Mouse (Mus musculus) forebrain, postnatal 0 days (tissue): ENCODE measurements around the gene Kras. TPM values are rescaled to one million over a fixed set of nuclear protein-coding genes. Genes with fewer than 3 reads are reported as not detected.
A peak's percentile ranks its signal among the peaks of the same experiment; 100 is the strongest.

ENCODE experiments used
- ATAC-seq: fragments of 200-750 bp; cut with Nextera tagmentation; 2 replicates; pipeline ENCODE4 v1.8.0; 2017; ENCODE audit warnings: mild to moderate bottlenecking, moderate library complexity
- DNase-seq: peaks from one replicate; pipeline ENCODE4 v3.0.0-alpha.2; 2015
- H3K27ac ChIP-seq: fragments of 300-500 bp; sonication (generic); 2 replicates; pipeline ENCODE4 v1.5.1; 2014; ENCODE audit warnings: low read depth, mild to moderate bottlenecking, antibody characterized with exemption, low read length, moderate library complexity, mixed read lengths
- H3K27me3 ChIP-seq: fragments of 300-500 bp; sonication (generic); 2 replicates; pipeline ENCODE4 v1.6.1; 2014; ENCODE audit warnings: mild to moderate bottlenecking, low read length, mixed read lengths; ENCODE audit not compliant: insufficient read depth
- H3K36me3 ChIP-seq: fragments of 300-500 bp; sonication (generic); 2 replicates; pipeline ENCODE4 v1.6.1; 2014; ENCODE audit warnings: mild to moderate bottlenecking, moderate library complexity; ENCODE audit not compliant: insufficient read depth
- H3K4me1 ChIP-seq: fragments of 300-500 bp; sonication (generic); 2 replicates; pipeline ENCODE4 v1.6.1; 2014; ENCODE audit warnings: antibody characterized with exemption; ENCODE audit not compliant: insufficient read depth
- H3K4me2 ChIP-seq: fragments of 300-500 bp; sonication (generic); 2 replicates; pipeline ENCODE4 v1.6.1; 2014; ENCODE audit warnings: low read depth, mild to moderate bottlenecking, moderate library complexity
- H3K4me3 ChIP-seq: fragments of 300-500 bp; sonication (generic); 2 replicates; pipeline ENCODE4 v1.5.1; 2014; ENCODE audit warnings: low read depth, low read length, mixed read lengths
- H3K9ac ChIP-seq: fragments of 300-500 bp; sonication (generic); 2 replicates; pipeline ENCODE4 v1.6.1; 2014; ENCODE audit warnings: mild to moderate bottlenecking
- H3K9me3 ChIP-seq: fragments of 300-500 bp; sonication (generic); 2 replicates; pipeline ENCODE4 v1.6.1; 2016; ENCODE audit warnings: low read length
- CTCF ChIP-seq: sonication (generic); IDR thresholded peaks from 2 replicates; pipeline ENCODE4 v1.5.1; 2016; ENCODE audit warnings: antibody characterized with exemption, control low read depth, low read depth
- WGBS: fragments of 180-500 bp; shearing (Covaris S2); extraction: QIAGEN DNeasy Blood & Tissue Kit; methylation state at CpG from one replicate; pipeline ENCODE4 v1.1.7; 2014; 5-methylcytosine and 5-hydroxymethylcytosine counted together
- polyA plus RNA-seq: library from polyadenylated mRNA; unstranded; fragments of >200 nt; fragmentation: Nextera tagmentation; extraction: Ambion mirVana; gene quantifications from 2 replicates; pipeline ENCODE4 v1.2.1, GENCODE M21; 2015
- total RNA-seq: library from RNA; depleted of rRNA; stranded (reverse); fragments of >200 nt; gene quantifications from 2 replicates; pipeline ENCODE4 v1.2.3, GENCODE M21; 2014; rRNA removed

The Kras gene
- total RNA-seq (41.3 and 47.6 TPM in 2 replicates), polyA plus RNA-seq (82.8 and 92.1 TPM in 2 replicates)

GRCm38 (mm10) chr6:145250185-145250791, at the start of gene Kras:
Gene Kras (minus strand): TSS chr6:145250239.
- WGBS, result under 1% methylated on average over 61 of the region's 83 CpGs
- ATAC-seq (peak; percentile 89), DNase-seq (peak; percentile 96)
- Histone ChIP-seq H3K27me3 (no peaks in the 10 kb centered on the region), H3K9me3 (no peaks in the 10 kb centered on the region), H3K9ac (peak within 1 kb of the TSS; percentile 84), H3K27ac (peak within 1 kb of the TSS; percentile 90), H3K4me2 (peak within 1 kb of the TSS; percentile 80), H3K36me3 (no peaks in the 10 kb centered on the region; the same call in 1 of the 2 replicates), H3K4me1 (peaks cover 12% of the 10 kb centered on the region), H3K4me3 (peak within 1 kb of the TSS; percentile 91)
- TF ChIP-seq CTCF, result no peak

- H3K9ac ChIP-seq, result no peak overlapping the region
- TF ChIP-seq CTCF, result no peak
- H3K4me3 ChIP-seq, result no peak overlapping the region
- H3K27ac ChIP-seq, result no peak overlapping the region
- no peak overlapping the region for H3K4me2 ChIP-seq
- ATAC-seq (no peak), DNase-seq (no peak)
- H3K9me3 ChIP-seq, result no peaks in the 10 kb centered on the region
- no peaks in the 10 kb centered on the region for H3K4me1 ChIP-seq
- H3K27me3 ChIP-seq, result no peaks in the 10 kb centered on the region
- WGBS, result 70% methylated on average over 7 of the region's 7 CpGs
- H3K36me3 ChIP-seq, result no peaks in the 10 kb centered on the region
These were observed 47.6 kb upstream of the Kras start for GRCm38 (mm10) chr6:145297626-145298025.

DNA sequence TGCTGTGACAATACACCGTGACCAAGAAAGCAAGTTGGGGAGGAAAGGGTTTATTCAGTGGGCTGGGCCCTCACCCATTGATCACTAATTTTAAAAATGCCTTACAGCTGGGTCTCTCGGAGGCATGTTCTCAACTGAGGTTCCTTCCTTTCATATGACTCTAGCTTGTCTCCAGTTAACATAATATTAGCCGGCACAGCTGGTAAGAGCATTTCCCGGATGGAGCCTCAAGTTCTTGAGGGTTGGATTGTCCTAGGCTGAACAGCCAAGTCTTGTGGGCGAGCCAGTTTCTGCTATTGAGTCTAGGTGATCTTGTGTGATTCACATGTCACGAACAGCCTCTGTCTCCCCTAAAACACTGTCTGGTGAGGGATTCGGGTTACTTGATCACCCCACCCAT, 46.9 kb upstream of the Kras start:
- H3K36me3 ChIP-seq, result no peaks in the 10 kb centered on the region
- no peak overlapping the region for H3K4me2 ChIP-seq
- no peaks in the 10 kb centered on the region for H3K4me1 ChIP-seq
- no peak overlapping the region for H3K9ac ChIP-seq
- no peaks in the 10 kb centered on the region for H3K27me3 ChIP-seq
- DNase-seq (no peak), ATAC-seq (no peak)
- no peaks in the 10 kb centered on the region for H3K9me3 ChIP-seq
- TF ChIP-seq CTCF, result no peak
- 89% methylated on average over 7 of the region's 7 CpGs for WGBS
- H3K27ac ChIP-seq, result no peak overlapping the region
- no peak overlapping the region for H3K4me3 ChIP-seq

DNA sequence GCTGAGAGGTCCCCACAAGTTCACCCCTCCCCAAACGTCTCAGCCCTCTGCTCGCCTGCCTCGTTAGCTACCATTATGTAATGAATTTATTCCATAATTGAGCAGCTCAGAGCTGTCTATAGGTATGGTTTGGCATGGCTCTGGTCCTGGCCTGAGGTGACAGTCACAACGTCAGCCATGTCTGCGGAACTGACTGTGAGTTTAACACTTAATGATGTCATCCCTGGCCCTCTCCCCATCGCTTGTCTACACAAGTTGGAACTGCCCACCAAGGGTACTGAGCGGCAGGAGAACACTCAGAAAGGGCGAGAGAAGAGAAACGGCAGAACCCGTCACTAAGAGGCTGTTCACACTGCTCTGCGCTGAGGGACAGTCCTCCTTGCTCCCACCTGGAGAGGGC, 45.1 kb upstream of the Kras start:
- 45% methylated on average over 11 of the region's 11 CpGs for WGBS
- H3K4me3 ChIP-seq, result no peak overlapping the region
- no peak for DNase-seq
- no peaks in the 10 kb centered on the region for H3K9me3 ChIP-seq
- no peaks in the 10 kb centered on the region for H3K27me3 ChIP-seq
- no peak overlapping the region for H3K9ac ChIP-seq
- no peaks in the 10 kb centered on the region for H3K4me1 ChIP-seq
- TF ChIP-seq CTCF, result no peak
- H3K27ac ChIP-seq, result no peak overlapping the region
- peak; percentile 18; the same call in 1 of the 2 replicates for ATAC-seq
- H3K4me2 ChIP-seq, result no peak overlapping the region
- no peaks in the 10 kb centered on the region for H3K36me3 ChIP-seq

DNA sequence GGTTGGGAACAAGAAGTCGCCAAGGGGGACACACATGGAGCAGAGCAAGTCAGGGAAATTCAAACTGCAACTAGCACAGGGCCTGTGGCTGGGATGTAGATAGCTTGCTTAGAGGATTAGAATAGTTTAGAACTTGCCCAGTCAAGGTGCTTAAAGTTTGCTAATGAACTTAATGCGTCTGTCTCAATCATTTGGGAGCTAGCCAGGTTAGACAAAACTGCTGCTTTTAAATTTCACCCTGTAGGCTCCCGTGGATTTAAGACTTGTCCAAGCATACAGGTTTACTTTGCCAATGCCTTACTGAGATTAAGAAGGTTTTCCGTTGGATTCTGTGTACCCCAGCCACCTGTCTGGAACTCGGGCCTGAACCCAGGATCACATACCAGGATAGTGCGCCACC, 43.1 kb upstream of the Kras start:
- Histone ChIP-seq H3K4me2 (no peak overlapping the region), H3K9ac (no peak overlapping the region), H3K27me3 (no peaks in the 10 kb centered on the region), H3K27ac (no peak overlapping the region), H3K4me3 (no peak overlapping the region), H3K36me3 (no peaks in the 10 kb centered on the region), H3K4me1 (no peaks in the 10 kb centered on the region), H3K9me3 (no peaks in the 10 kb centered on the region)
- DNase-seq (no peak), ATAC-seq (no peak)
- 77% methylated on average over 6 of the region's 6 CpGs for WGBS
- no peak for TF ChIP-seq CTCF

DNA sequence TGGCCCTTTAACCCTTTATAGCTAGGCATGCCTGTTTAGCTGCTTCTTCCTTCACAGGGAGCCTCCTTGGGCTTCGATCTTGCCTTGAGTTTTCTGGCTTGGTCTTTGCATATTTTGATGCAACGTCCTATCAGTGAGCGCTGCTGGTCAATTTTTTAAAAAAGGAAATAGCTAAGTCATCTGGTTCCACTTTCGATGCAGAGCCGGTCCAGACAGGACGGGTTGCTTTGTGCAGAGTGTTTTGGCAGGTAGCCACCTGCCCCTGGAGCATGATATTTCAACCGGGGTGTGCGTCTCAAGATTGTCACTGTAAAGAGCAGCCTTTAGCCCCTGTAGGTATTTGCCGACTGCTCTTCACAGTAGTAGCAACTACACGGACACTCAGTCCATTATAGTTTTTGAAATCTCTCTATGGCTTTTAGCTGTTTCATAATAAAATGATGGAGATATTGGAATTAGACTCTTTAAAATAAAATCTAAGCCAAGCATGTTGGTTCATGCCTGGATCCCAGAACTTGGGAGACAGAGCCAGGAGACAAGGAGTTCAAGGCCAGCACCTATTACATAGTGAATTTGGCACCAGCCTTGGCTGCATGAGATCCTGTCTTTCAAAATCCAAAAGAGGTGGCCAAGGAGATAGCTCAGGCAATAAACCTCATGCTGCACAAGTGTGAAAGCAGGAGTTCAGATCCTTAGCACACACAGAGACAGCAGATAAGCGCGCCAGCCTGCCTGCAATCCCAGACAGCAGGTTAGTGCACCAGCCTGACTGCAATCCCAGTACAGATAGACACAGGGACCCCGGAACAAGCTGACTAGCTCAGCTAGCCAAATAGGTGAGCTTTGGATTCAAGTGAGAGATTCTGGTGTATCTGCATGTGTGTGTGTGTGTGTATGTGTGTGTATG, 41.6 kb upstream of the Kras start:
- no peaks in the 10 kb centered on the region for H3K9me3 ChIP-seq
- DNase-seq (no peak), ATAC-seq (no peak)
- H3K4me2 ChIP-seq, result no peak overlapping the region
- H3K4me1 ChIP-seq, result no peaks in the 10 kb centered on the region
- H3K9ac ChIP-seq, result no peak overlapping the region
- no peak for TF ChIP-seq CTCF
- 70% methylated on average over 13 of the region's 13 CpGs for WGBS
- H3K36me3 ChIP-seq, result no peaks in the 10 kb centered on the region
- no peak overlapping the region for H3K27ac ChIP-seq
- no peak overlapping the region for H3K4me3 ChIP-seq
- no peaks in the 10 kb centered on the region for H3K27me3 ChIP-seq

DNA sequence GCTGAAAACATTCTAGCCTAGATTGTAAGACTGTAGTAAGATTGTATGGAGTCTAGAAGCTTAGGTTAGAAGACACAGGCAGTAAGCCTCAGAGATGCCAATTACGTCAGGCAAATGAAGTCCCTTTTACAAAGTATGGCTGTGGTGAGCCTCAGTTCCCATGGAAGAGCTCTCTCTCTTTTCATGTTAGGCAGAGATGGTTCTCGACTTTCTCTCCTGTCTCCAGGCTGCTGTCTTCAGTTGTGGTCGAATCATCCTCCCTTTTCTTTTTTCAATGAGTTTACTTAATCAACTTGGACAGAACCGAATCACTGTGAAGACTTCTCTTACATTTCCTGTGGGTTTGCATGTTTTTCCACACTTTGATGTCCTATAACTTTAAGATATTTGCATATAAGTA, 35.6 kb upstream of the Kras start:
- Histone ChIP-seq H3K4me1 (no peaks in the 10 kb centered on the region), H3K4me3 (no peak overlapping the region), H3K27ac (no peak overlapping the region), H3K9ac (no peak overlapping the region), H3K27me3 (no peaks in the 10 kb centered on the region), H3K4me2 (no peak overlapping the region), H3K9me3 (no peaks in the 10 kb centered on the region), H3K36me3 (no peaks in the 10 kb centered on the region)
- no peak for TF ChIP-seq CTCF
- no peak for DNase-seq
- no peak for ATAC-seq
- WGBS, result 78% methylated on average over 4 of the region's 4 CpGs
